Mouse (Mus musculus): ENCODE data around the gene Tnn. TPM values are rescaled to one million over a fixed set of nuclear protein-coding genes. Genes with fewer than 3 reads are reported as not detected.

Gene Tnn
- total and polyA plus RNA-seq, 3 experiments: 0.05 TPM; not detected in 2

GRCm38 (mm10) chr1:160057657-160058056, 95.7 kb downstream of the Tnn start:
- Histone ChIP-seq H3K36me3 (replicated peaks) (no peaks in the 10 kb centered on the region), H3K4me3 (ENCODE audit: low read depth, low read length) (no peak overlapping the region), H3K27me3 (ENCODE audit: insufficient read depth, low read length) (no peaks in the 10 kb centered on the region), H3K4me1 (ENCODE audit: insufficient read depth, low read depth, low read length) (peaks cover 28% of the 10 kb centered on the region), H3K9me3 (replicated peaks) (no peaks in the 10 kb centered on the region)
- ATAC-seq (ENCODE audit: extremely low read depth, insufficient number of reproducible peaks, low FRiP score, poor library complexity, severe bottlenecking): no peak
- no peak for TF ChIP-seq GATA1 (IDR thresholded peaks at IDR 0.05; ENCODE audit: borderline replicate concordance, low read length)
- no peak for TF ChIP-seq TAL1 (conservative IDR thresholded peaks at IDR 0.05; ENCODE audit: low read depth, low read length)
- TF ChIP-seq GATA2 (IDR thresholded peaks at IDR 0.05; ENCODE audit: borderline replicate concordance, low read depth, low read length): no peak
- TF ChIP-seq POLR2AphosphoS5 (IDR thresholded peaks at IDR 0.05; ENCODE audit: insufficient replicate concordance, low read depth, low read length): no peak
- no peak for TF ChIP-seq CTCF (IDR thresholded peaks at IDR 0.05; ENCODE audit: low read depth, low read length)
- DNase-seq (ENCODE audit: low spot score): no peak

GRCm38 (mm10) chr1:160054366-160055078, 98.9 kb downstream of the Tnn start:
- TF ChIP-seq GATA1 (IDR thresholded peaks at IDR 0.05; ENCODE audit: borderline replicate concordance, low read length) (no peak), CTCF (IDR thresholded peaks at IDR 0.05; ENCODE audit: low read depth, low read length) (no peak), TAL1 (conservative IDR thresholded peaks at IDR 0.05; ENCODE audit: low read depth, low read length) (no peak), POLR2AphosphoS5 (IDR thresholded peaks at IDR 0.05; ENCODE audit: insufficient replicate concordance, low read depth, low read length) (no peak), GATA2 (IDR thresholded peaks at IDR 0.05; ENCODE audit: borderline replicate concordance, low read depth, low read length) (no peak)

DNA sequence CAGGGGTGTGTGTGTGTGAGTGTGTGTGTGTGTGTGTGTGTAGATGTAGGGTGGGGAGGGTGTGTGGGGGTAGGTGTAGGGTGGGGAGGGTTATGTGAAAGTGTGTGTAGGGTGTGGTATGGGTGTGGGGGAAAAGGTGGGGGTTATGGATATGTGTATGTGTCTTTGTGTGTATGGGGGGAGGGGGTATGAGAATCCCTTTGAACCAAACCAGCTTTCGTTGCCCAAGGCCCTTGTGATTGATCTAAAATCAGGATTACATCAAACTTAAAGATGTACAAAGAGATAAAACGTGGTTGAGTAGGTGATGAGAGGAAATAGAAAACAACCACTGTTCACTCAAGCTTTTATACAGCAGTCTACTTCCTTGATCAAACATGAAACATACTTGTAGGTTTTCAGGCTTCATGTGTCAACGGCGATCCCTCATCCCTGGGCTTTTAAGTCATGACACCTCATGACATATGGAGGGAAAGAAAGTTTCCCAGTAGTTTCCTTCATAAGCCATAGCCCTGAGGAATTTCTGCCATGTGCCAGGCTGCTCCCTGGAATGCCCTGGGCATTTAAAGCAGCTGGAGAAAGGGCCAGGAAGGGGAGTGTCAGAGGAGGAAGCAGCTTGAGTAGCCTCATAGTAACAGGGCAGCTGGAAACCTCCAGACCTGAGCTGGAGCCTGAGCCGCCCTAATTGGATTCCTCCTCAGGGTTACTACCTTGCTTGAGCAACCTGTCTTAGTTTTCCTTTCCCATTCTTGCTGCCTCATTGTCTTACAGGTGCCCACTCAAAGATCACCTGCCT, 99.7 kb downstream of the Tnn start:
- no peaks in the 10 kb centered on the region for H3K36me3 ChIP-seq (replicated peaks)
- no peak overlapping the region for H3K4me3 ChIP-seq (ENCODE audit: low read depth, low read length)
- H3K27me3 ChIP-seq (ENCODE audit: insufficient read depth, low read length): no peaks in the 10 kb centered on the region
- no peak for TF ChIP-seq GATA1 (IDR thresholded peaks at IDR 0.05; ENCODE audit: borderline replicate concordance, low read length)
- no peak for TF ChIP-seq CTCF (IDR thresholded peaks at IDR 0.05; ENCODE audit: low read depth, low read length)
- TF ChIP-seq TAL1 (conservative IDR thresholded peaks at IDR 0.05; ENCODE audit: low read depth, low read length): no peak
- TF ChIP-seq POLR2AphosphoS5 (IDR thresholded peaks at IDR 0.05; ENCODE audit: insufficient replicate concordance, low read depth, low read length): no peak
- no peak for TF ChIP-seq GATA2 (IDR thresholded peaks at IDR 0.05; ENCODE audit: borderline replicate concordance, low read depth, low read length)
- ATAC-seq (ENCODE audit: extremely low read depth, insufficient number of reproducible peaks, low FRiP score, poor library complexity, severe bottlenecking): no peak
- DNase-seq (ENCODE audit: low spot score): no peak
- no peaks in the 10 kb centered on the region for H3K9me3 ChIP-seq (replicated peaks)
- peaks cover under 1% of the 10 kb centered on the region; the same call in 1 of the 2 replicates for H3K4me1 ChIP-seq (ENCODE audit: insufficient read depth, low read depth, low read length)

More at GRCm38 (mm10) chr1:160054366-160055078, 98.9 kb downstream of the Tnn start:
- Histone ChIP-seq H3K27me3 (ENCODE audit: insufficient read depth, low read length) (no peaks in the 10 kb centered on the region), H3K36me3 (replicated peaks) (no peaks in the 10 kb centered on the region), H3K4me3 (ENCODE audit: low read depth, low read length) (no peak overlapping the region), H3K4me1 (ENCODE audit: insufficient read depth, low read depth, low read length) (peaks cover 5% of the 10 kb centered on the region), H3K9me3 (replicated peaks) (no peaks in the 10 kb centered on the region)
- ATAC-seq (ENCODE audit: extremely low read depth, insufficient number of reproducible peaks, low FRiP score, poor library complexity, severe bottlenecking): no peak
- DNase-seq (ENCODE audit: low spot score): no peak

DNA sequence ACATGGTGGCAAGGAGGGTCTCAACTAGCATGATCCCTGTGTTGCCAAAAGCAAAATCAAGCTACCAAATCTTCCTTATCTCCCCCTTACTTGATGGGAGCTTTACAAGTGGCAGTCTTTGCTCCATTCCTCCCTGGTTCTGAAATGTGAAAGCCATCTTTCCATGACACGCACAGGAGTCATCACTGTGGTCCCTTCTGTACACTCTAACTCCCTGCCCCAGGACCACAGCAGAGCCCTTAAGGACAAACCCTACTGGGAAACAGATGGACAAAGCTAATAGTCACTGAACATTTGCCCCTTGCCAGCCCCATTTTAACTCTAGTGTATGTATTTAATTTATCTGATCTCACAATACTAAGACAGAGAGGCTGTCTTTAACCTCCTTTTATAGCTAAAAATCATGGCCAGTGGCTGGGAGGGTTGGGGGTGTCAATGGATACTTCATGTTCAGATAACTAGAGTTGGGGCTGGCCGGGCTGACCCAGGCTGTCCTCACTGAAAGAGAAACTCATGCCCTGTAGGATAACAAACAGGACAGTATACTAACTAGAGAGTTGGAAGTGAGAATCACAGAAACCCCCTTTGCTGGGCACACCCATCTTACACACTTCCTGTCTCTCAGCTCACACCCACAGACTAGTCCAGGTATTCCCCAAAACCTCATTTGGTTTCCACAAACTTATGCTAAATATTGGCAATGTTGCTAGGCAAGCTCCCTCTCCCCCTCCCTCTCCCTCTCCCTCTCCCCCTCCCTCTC, 100.6 kb downstream of the Tnn start:
- H3K36me3 ChIP-seq (replicated peaks): no peaks in the 10 kb centered on the region
- no peak overlapping the region for H3K4me3 ChIP-seq (ENCODE audit: low read depth, low read length)
- no peaks in the 10 kb centered on the region; the same call in 1 of the 2 replicates for H3K4me1 ChIP-seq (ENCODE audit: insufficient read depth, low read depth, low read length)
- DNase-seq (ENCODE audit: low spot score) (no peak), ATAC-seq (ENCODE audit: extremely low read depth, insufficient number of reproducible peaks, low FRiP score, poor library complexity, severe bottlenecking) (no peak)
- no peaks in the 10 kb centered on the region for H3K9me3 ChIP-seq (replicated peaks)
- no peaks in the 10 kb centered on the region for H3K27me3 ChIP-seq (ENCODE audit: insufficient read depth, low read length)
- TF ChIP-seq GATA1 (IDR thresholded peaks at IDR 0.05; ENCODE audit: borderline replicate concordance, low read length) (no peak), GATA2 (IDR thresholded peaks at IDR 0.05; ENCODE audit: borderline replicate concordance, low read depth, low read length) (no peak), POLR2AphosphoS5 (IDR thresholded peaks at IDR 0.05; ENCODE audit: insufficient replicate concordance, low read depth, low read length) (no peak), CTCF (IDR thresholded peaks at IDR 0.05; ENCODE audit: low read depth, low read length) (no peak), TAL1 (conservative IDR thresholded peaks at IDR 0.05; ENCODE audit: low read depth, low read length) (no peak)

DNA sequence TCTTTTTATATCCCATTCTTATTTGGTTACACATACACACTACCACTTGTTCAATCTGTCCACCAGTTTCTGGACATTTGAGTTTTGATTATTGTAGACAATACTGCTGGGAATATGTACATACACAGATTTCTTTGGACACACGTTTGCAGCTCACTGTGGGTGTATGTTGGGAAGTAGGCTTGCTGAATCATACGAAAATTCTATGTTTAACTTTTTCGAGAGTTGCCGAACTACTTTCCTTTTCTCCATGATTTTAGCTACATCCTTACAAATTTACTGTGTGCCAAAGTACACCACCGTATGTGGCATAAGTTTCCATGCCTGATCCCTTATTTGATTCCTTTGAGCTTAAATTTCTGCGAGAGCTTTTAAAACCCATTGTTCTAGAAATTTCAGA, 102.5 kb downstream of the Tnn start:
- peaks cover 2% of the 10 kb centered on the region; the same call in 1 of the 2 replicates for H3K27me3 ChIP-seq (ENCODE audit: insufficient read depth, low read length)

More for the DNA sequence above, 102.5 kb downstream of the Tnn start:
- no peak for TF ChIP-seq CTCF (IDR thresholded peaks at IDR 0.05; ENCODE audit: low read depth, low read length)
- no peak for TF ChIP-seq POLR2AphosphoS5 (IDR thresholded peaks at IDR 0.05; ENCODE audit: insufficient replicate concordance, low read depth, low read length)
- TF ChIP-seq GATA2 (IDR thresholded peaks at IDR 0.05; ENCODE audit: borderline replicate concordance, low read depth, low read length): no peak
- no peak for TF ChIP-seq GATA1 (IDR thresholded peaks at IDR 0.05; ENCODE audit: borderline replicate concordance, low read length)
- TF ChIP-seq TAL1 (conservative IDR thresholded peaks at IDR 0.05; ENCODE audit: low read depth, low read length): no peak
- Histone ChIP-seq H3K36me3 (replicated peaks) (no peaks in the 10 kb centered on the region), H3K9me3 (replicated peaks) (no peaks in the 10 kb centered on the region), H3K4me3 (ENCODE audit: low read depth, low read length) (no peak overlapping the region), H3K4me1 (ENCODE audit: insufficient read depth, low read depth, low read length) (no peaks in the 10 kb centered on the region; the same call in 1 of the 2 replicates)
- ATAC-seq (ENCODE audit: extremely low read depth, insufficient number of reproducible peaks, low FRiP score, poor library complexity, severe bottlenecking): no peak
- DNase-seq (ENCODE audit: low spot score): no peak

All from G1E (cell line).